Mouse (Mus musculus) embryo, embryonic 9.5 days (tissue): ENCODE data around the gene Rbm17.
"Not testable (repeated sequence)": the region's sequence is repeated elsewhere in the genome, so short reads cannot be mapped to it uniquely, and the experiment has no call there.

ENCODE experiments used
- DNase-seq: peaks from one replicate; pipeline ENCODE4 v3.0.0-alpha.2; 2017; ENCODE audit errors: extremely low spot score

Rbm17 gene

GRCm38 (mm10) chr2:11604053-11604452 lies at the start of gene Rbm17:
TSS of gene Rbm17 (minus strand) at chr2:11604153.
- no peak for DNase-seq

DNA sequence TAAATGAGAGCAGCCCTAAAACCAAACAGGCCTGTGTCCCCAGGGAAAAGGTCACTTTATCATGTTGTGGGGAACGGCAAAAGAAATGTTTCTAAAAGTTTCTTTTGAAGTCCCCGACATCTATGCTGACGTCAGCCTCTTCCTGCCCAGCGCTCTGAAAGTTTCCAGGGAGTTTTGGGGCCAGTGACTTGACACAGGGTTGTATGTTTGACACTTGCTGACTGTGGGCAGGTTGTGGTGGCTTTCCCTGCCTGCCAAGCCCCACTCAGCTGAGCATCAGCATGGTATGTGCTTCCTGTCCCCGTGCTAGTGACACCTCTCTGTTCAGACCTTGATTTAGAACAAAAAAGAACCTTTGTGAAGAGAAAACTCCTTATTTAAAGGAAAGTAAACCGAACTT lies 49.4 kb upstream of the Rbm17 start:
- DNase-seq: no peak

- no peak for DNase-seq
Observed at GRCm38 (mm10) chr2:11652780-11653179, 48.8 kb upstream of the Rbm17 start.

- no peak for DNase-seq
Observed at GRCm38 (mm10) chr2:11652196-11652595, 48.2 kb upstream of the Rbm17 start.

GRCm38 (mm10) chr2:11651476-11651875 lies 47.5 kb upstream of the Rbm17 start:
- no peak for DNase-seq

DNA sequence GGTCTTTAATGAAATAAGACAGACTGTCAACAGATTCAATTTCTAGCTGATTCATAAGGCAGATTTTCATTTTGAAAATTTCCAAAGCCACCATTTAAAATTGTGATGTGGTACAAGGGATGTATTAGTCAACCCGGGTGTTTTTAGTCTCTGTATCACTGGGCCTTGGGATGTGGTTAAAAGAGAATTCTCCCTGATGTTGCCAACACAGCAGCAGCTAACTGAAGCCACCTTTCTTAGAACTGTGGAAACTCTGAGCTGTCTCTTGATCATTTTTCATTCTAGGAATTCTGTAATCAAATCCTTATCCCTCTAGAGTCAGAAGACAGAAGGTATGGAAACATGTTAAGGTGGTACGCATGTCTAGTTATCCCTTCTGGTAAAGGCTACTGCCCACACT lies 41.3 kb upstream of the Rbm17 start:
- no peak for DNase-seq

DNA sequence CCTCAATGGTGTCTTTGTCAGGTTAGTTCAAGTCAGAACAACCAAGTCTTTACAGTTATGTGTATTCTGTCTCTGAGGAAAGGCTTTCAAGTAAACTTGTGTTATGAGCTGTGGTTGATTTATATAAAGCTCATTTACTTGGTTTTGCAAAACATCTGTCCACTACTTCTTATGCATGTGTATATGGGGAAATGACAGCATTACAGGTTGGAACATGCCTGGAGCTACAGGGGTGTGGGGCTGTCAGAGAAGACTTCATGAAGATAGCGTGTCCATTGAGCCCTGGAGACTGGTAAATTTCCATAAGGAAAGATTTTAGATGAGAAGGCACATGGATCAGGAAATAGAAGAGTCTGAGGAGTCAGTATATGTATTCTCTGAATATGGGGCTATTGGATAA lies 40.1 kb upstream of the Rbm17 start:
- DNase-seq: no peak

DNA sequence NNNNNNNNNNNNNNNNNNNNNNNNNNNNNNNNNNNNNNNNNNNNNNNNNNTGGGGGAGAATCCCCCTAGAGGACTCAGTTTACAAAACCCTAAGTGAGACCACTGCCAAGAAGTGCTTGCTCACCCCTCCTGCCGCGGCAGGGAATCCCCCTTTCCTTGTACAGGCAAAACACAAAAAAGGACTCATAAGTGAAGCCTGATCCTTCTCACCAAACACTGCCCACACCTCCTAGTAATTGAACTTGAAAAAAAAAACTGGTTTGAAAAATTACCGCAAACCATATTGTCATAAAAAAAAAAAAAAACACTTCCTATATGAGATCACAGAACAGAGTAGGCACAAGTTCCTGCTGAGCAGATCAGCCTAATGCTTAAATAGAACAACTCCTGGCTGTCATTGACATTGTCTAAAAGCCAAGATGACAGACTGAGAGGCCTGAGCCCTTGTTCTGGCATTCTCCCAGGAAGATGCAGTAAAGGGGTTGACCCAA lies 38.5 kb upstream of the Rbm17 start, which contains the start of gene Il2ra:
Gene Il2ra (plus strand): TSS at position 357 of the 491 bp plus-strand sequence.
- DNase-seq: no peak

DNA sequence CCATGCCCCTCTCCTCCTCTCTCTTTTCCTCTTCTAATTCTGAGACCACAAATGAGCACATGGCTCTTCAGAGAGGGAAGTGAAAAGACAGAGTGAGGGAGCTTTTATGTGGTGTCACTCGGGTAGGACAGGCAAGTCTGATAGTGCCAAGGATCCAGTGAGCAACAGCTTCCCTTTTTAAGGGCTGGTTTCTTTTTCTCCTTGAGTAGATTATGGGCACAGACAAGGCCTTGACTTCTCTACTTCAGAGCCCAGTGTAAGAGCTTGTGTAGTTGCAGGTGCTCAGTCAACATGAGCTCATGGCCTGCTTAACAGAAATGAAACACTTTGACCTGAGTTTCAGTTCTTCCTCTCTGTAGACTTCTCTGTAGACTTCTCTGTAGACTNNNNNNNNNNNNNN lies 33.2 kb upstream of the Rbm17 start:
- no peak for DNase-seq

DNA sequence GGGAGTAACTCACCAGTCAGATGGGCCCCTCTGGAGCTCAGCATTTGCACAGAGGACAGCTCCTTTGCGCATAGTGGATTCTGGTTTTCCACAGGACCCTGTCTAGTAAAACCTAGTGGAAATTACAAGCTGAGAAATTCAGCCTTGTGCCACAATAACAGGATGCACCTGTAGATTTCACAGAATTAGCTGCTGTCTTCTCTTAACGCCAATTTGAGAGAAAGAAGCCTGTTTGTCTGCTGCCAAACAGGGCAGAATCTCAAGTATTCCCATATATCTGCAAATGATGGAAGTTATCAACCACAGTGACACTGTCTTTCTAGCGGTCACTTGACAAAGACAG lies 32.2 kb upstream of the Rbm17 start:
- DNase-seq: no peak

DNA sequence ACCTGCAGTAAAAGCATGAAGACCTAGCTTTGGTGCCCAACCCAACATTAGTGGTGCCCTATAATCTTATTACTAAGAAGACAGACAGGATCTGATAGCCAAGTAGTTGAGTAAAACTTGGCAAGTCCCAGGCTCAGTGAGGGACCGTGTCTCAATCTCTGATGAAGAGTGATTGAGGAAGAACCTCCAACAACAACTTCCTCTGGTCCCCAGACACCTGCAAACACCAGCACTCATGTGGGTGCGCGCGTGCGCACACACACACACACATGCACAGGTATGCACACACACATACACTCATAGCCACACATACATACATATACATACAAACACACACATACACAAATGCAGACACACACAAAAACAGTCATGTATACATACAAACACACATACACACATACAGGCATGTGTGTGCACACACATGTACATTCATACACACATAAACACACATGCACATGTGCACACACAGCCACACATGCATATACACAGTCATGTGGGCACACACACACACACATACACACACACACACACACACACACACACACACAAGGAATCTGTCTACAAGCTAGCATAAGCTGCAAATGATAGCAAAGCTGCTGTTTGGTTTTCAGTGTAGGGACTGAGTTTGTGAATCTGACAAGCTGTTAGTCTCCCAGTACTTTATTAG lies 31.7 kb upstream of the Rbm17 start:
- DNase-seq: no peak

- no peak for DNase-seq
Observed at GRCm38 (mm10) chr2:11635035-11635434, 31.1 kb upstream of the Rbm17 start.

DNA sequence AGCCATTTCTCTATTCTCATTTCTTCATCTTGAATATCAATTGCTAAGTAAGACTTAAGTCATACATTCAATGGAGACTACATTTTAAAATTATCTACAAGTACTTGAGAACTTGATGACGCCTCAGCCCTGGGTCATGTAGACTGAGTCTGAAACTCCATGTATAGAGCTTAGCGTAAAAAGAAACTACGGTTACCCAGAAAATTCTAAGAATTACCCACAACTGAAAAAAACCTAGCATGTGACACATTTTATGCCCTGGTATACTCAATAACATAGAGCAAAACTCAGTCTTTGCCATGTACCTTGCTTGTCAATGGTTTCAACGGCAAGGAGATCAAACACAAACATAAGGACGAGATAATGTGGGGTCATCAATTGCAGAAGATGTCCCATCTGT lies 21.9 kb upstream of the Rbm17 start, which contains the start of gene Gm17490:
Gene Gm17490 (minus strand): TSS at position 375 of the 400 bp plus-strand sequence.
- DNase-seq: no peak

- DNase-seq: no peak
Observed at GRCm38 (mm10) chr2:11623726-11624125, 19.8 kb upstream of the Rbm17 start.

GRCm38 (mm10) chr2:11623173-11623572 lies 19.2 kb upstream of the Rbm17 start:
- DNase-seq: no peak

- DNase-seq: no peak
Observed at GRCm38 (mm10) chr2:11619598-11619997, 15.6 kb upstream of the Rbm17 start.

GRCm38 (mm10) chr2:11616846-11617245 lies 12.9 kb upstream of the Rbm17 start:
- no peak for DNase-seq

GRCm38 (mm10) chr2:11612939-11613338 lies 9.0 kb upstream of the Rbm17 start:
- not testable (repeated sequence) for DNase-seq

GRCm38 (mm10) chr2:11606718-11607117 lies 2.8 kb upstream of the Rbm17 start:
- not testable (repeated sequence) for DNase-seq

GRCm38 (mm10) chr2:11604911-11605310 lies 958 bp upstream of the Rbm17 start:
- DNase-seq: no peak

DNA sequence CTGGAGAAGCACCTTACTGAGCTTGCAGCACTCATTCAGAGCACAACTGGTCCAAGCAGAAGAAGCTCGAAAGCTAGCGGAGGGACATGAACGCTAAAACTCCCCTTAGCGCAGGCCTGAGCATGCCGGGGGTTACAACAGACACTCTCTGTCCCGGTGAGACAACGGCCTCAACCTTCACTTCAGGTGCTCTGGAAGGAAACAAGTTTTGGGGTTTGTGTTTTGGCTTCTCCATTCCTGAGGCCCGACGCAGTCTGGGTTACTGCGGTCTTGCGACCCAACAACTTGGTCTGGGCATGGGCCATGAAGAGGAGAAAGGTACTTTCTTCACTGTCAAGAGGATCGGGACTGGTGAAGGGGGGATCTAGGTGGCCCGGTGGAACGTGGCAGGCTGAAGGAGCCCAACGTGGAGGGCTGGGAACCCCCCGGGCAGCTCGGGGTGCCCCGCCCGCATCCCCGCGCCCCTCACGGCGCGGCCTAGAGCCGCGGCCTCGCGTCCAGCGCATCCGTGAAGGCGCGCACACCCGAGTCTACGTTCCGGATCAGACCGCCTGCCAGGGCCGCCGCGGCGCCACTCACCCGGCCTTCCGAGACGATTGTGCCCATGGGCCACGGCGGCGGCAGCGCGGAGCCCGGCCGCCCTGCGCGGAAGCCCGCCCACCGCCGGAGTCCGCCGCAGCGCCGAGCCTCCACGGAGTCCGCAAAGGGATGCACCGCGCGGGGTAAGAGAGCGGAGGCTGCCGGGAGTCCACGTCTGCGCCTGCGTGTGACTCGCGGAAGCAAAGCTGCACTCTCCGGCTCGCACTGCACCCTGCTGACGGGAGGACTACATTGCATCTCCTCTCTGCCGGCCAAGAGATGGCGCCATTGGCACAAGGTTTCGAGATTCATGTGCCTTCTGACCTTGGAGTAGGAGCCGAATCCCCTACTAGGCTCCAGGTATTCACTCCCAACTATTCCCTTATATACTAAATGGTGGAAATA lies 1.2 kb downstream of the Rbm17 start:
- peak; percentile 95 for DNase-seq

- DNase-seq: no peak
Observed at GRCm38 (mm10) chr2:11601795-11602194, 2.2 kb downstream of the Rbm17 start.

DNA sequence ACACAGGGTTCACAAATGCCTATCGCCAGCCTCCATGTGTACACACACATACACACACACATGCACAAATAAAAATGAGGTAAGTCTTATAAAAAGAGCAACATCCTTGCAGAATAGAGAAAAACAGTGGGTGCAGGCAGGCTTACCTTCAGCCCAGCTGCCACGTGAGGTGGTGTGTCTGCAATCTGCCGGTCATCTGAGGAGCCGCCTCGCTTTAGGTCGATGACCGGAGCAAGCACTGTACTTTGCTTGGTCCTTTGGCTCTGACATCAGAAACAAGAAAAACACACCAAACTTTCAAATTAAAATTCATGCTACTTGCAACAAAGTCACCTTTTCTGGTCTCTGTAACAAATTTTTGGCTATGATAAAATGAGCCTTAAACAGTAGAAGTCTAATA lies 6.0 kb downstream of the Rbm17 start:
- DNase-seq: no peak
